Mouse (Mus musculus): ENCODE data around the gene Tgfbr2.
"Not testable (repeated sequence)": the region's sequence is repeated elsewhere in the genome, so short reads cannot be mapped to it uniquely, and the experiment has no call there.

The Tgfbr2 gene

GRCm38 (mm10) chr9:116064774-116065173, 110.4 kb downstream of the Tgfbr2 start:
- DNase-seq (ENCODE audit: low spot score), result no peak

GRCm38 (mm10) chr9:116060691-116061090, 114.5 kb downstream of the Tgfbr2 start:
- no peak for DNase-seq (ENCODE audit: low spot score)

- DNase-seq (ENCODE audit: low spot score), result no peak
These were observed 116.0 kb downstream of the Tgfbr2 start for GRCm38 (mm10) chr9:116059156-116059555.

GRCm38 (mm10) chr9:116058475-116058874, 116.7 kb downstream of the Tgfbr2 start:
- no peak for DNase-seq (ENCODE audit: low spot score)

GRCm38 (mm10) chr9:116053976-116054375, 121.2 kb downstream of the Tgfbr2 start:
- no peak for DNase-seq (ENCODE audit: low spot score)

GRCm38 (mm10) chr9:116049985-116050384, 125.2 kb downstream of the Tgfbr2 start:
- no peak for DNase-seq (ENCODE audit: low spot score)

- peak; percentile 19 for DNase-seq (ENCODE audit: low spot score)
These were observed 133.4 kb downstream of the Tgfbr2 start for GRCm38 (mm10) chr9:116041787-116042186.

- no peak for DNase-seq (ENCODE audit: low spot score)
These were observed 133.8 kb downstream of the Tgfbr2 start for GRCm38 (mm10) chr9:116041369-116041768.

- DNase-seq (ENCODE audit: low spot score), result not testable (repeated sequence)
These were observed 134.3 kb downstream of the Tgfbr2 start for GRCm38 (mm10) chr9:116040852-116041251.

- DNase-seq (ENCODE audit: low spot score), result no peak
These were observed 135.2 kb downstream of the Tgfbr2 start for GRCm38 (mm10) chr9:116039981-116040380.

- no peak for DNase-seq (ENCODE audit: low spot score)
These were observed 136.9 kb downstream of the Tgfbr2 start for GRCm38 (mm10) chr9:116038275-116038674.
